Mouse (Mus musculus): ENCODE measurements around the gene Kat8. TPM values are rescaled to one million over a fixed set of nuclear protein-coding genes. Genes with fewer than 3 reads are reported as not detected.

Gene Kat8
- polyA plus RNA-seq, 1 experiment from 2014 or later = 43.5 TPM

DNA sequence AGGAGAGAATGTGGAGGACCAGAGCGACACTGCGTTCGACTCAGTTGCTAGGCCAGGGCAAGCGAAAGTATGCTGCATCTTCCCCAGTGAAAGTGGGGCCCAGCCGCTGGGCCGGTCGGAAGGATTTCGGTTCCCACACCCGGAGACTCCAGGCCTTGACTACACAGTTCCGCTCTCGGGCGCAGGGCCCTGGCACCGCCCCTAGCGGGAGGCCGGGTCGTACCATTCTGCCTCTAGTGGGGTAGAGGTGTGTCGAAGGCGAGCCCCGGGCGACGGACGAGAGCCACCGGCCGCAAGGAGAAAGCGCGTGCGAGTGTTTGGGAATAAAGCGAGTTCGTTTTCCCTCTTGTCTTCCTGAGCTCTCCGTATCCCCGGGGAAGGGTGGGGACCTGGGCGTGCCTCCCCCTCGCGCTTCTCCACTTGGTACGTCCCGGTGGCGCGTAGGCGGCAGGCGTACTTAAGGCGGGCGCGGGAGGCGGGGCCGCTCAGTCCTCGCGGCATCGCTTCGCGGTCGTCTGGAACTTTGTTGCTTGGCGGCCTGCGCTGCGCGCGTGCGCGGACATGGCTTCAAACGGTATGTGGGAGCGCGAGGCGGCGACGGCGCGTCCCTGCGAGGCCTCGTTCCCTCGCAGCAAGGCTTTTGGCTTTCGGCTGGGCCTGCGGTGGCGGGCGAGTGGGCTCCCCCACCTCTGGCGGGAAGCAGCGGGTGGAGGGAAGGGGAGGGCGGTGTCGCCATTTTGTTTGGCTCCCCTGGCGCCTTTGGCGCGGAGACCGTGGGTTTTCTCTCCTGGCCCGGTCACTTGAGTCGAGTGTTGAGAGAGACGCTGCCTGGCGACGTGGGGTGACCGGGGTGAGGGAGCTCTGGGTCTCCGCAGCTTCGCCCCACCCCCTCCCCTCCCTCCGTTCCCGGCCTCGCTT, 54.9 kb downstream of the Kat8 start, which contains the start of gene Fus:
TSS of gene Fus (plus strand) at position 454 of the 918 bp plus-strand sequence.
- ATAC-seq (replicated peaks; ENCODE audit: low FRiP score) = peak; percentile 95
- H3K9ac ChIP-seq = peak within 1 kb of the TSS; percentile 79
- H3K36me3 ChIP-seq = peaks cover 31% of the 10 kb centered on the region
- no peaks in the 10 kb centered on the region for H3K27me3 ChIP-seq
- H3K4me1 ChIP-seq = peaks cover 23% of the 10 kb centered on the region
- WGBS = under 1% methylated on average over 92 of the region's 92 CpGs
- peak within 1 kb of the TSS; percentile 59 for H3K4me3 ChIP-seq (replicated peaks)
- H3K27ac ChIP-seq = peak within 1 kb of the TSS; percentile 91
- H3K4me2 ChIP-seq = peak within 1 kb of the TSS; percentile 81
- H3K9me3 ChIP-seq (replicated peaks) = no peaks in the 10 kb centered on the region

DNA sequence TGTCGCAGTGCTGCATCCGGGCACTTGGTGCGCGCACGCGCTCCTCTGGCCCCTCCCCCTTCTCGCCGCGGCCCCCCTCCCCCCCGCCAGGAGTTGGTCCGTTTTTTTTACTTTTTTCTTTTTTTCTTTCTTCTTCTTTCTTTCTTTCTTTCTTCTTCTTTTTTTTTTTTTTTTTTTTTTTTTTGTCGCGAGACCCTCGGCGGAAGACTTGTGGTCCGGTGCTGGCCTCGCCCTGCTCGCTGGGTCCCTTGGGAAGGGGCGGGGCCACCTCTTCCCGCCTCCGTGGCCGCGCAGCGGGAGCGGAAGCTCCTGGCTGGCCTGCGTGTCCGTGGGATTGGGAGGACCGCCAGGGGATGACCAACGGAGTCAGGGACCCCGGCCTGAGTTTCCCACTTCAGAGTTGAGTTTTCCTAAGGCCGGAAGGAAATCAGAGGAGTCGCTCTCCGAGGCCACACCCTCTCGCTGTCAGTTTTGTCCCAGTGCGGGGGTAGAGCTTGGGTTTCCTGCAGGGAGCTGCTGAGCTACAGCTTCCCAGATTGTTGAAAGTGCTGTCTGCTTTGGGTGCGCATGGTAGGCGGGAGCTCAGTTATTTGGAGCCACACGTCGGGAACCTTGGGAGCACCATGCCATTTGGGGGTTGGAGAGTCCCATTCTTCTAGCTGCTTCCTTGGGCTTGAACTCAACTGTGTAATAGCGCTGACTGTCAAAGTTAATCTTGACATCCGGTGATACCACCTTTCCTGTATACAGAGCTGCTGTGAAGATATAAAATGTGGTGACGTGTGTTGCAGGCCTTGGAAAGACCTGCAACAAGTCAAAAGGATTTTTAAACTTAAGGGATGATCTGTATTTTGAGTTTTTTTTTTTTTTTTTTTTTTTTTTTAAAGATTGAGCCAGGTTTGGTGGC, 55.9 kb downstream of the Kat8 start:
- Histone ChIP-seq H3K4me2 (peak overlapping the region; percentile 81), H3K36me3 (peaks cover 40% of the 10 kb centered on the region), H3K4me3 (replicated peaks) (peak overlapping the region; percentile 59), H3K4me1 (peaks cover 27% of the 10 kb centered on the region), H3K27me3 (no peaks in the 10 kb centered on the region), H3K9me3 (replicated peaks) (no peaks in the 10 kb centered on the region), H3K9ac (peak overlapping the region; percentile 79), H3K27ac (peak overlapping the region; percentile 91)
- WGBS = under 1% methylated on average over 39 of the region's 42 CpGs
- ATAC-seq (replicated peaks; ENCODE audit: low FRiP score) = peak; percentile 54; the same call in 1 of the 2 replicates

DNA sequence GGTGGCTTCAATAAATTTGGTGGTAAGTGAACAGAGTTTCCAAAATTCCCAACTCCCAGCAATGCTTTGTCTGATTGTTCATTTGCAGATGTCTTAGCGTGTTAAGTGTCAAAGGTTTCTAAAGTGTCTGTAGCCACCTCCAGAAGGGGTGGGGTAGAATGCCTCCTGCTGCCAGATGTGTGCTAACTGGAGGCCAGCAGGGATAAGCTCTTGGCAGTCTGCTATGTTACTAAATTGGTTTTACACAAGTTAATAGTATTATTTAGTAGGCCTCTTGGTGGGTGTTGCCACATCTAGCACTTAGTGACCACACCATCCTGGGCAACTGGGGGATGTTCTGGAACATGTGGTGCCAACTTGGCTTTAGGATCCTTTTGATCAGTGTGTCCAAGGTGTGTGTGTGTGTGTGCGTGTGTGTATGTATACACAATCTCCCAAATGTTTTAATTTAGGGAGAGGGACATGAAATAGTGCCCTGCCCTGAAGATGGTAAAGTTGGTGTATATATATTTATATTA, 62.2 kb downstream of the Kat8 start:
- 90% methylated on average over 2 of the region's 2 CpGs for WGBS
- Histone ChIP-seq H3K27me3 (no peaks in the 10 kb centered on the region), H3K27ac (no peak overlapping the region), H3K9ac (no peak overlapping the region), H3K9me3 (replicated peaks) (no peaks in the 10 kb centered on the region), H3K4me3 (replicated peaks) (no peak overlapping the region), H3K4me2 (no peak overlapping the region), H3K36me3 (peaks cover 97% of the 10 kb centered on the region), H3K4me1 (peaks cover 11% of the 10 kb centered on the region; the same call in 1 of the 2 replicates)
- no peak for ATAC-seq (replicated peaks; ENCODE audit: low FRiP score)

Other genes with a start within 250 kb of the Kat8 start
- gene Bcl7c, start 203.6 kb upstream of the Kat8 start, polyA plus RNA-seq (2015; fragmentation: Nextera tagmentation; extraction: Ambion mirVana) = 64.2 and 66.8 TPM in 2 replicates
- gene Ctf1, start 199.8 kb upstream of the Kat8 start, polyA plus RNA-seq (2015; fragmentation: Nextera tagmentation; extraction: Ambion mirVana) = 15.3 and 16.5 TPM in 2 replicates
- 0.31 and 0.33 TPM in 2 replicates for gene Ctf2, start 180.3 kb upstream of the Kat8 start, polyA plus RNA-seq (2015; fragmentation: Nextera tagmentation; extraction: Ambion mirVana)
- gene Fbxl19, start 168.0 kb upstream of the Kat8 start, polyA plus RNA-seq (2015; fragmentation: Nextera tagmentation; extraction: Ambion mirVana) = 5.6 and 6.8 TPM in 2 replicates
- 25.1 and 26.7 TPM in 2 replicates for gene Orai3, start 142.7 kb upstream of the Kat8 start, polyA plus RNA-seq (2015; fragmentation: Nextera tagmentation; extraction: Ambion mirVana)
- gene Setd1a, start 135.8 kb upstream of the Kat8 start, polyA plus RNA-seq (2015; fragmentation: Nextera tagmentation; extraction: Ambion mirVana) = 23.2 and 25.9 TPM in 2 replicates
- gene Gm49388, start 126.9 kb upstream of the Kat8 start, polyA plus RNA-seq (2015; fragmentation: Nextera tagmentation; extraction: Ambion mirVana) = not detected in 2 replicates
- 23.0 and 27.6 TPM in 2 replicates for gene Hsd3b7, start 111.9 kb upstream of the Kat8 start, polyA plus RNA-seq (2015; fragmentation: Nextera tagmentation; extraction: Ambion mirVana)
- 46.4 and 53.2 TPM in 2 replicates for gene Stx4a, start 88.2 kb upstream of the Kat8 start, polyA plus RNA-seq (2015; fragmentation: Nextera tagmentation; extraction: Ambion mirVana)
- gene Stx1b, start 88.0 kb upstream of the Kat8 start, polyA plus RNA-seq (2015; fragmentation: Nextera tagmentation; extraction: Ambion mirVana) = 3.8 and 5.2 TPM in 2 replicates
- gene Zfp646, start 36.3 kb upstream of the Kat8 start, polyA plus RNA-seq (2015; fragmentation: Nextera tagmentation; extraction: Ambion mirVana) = 11.8 and 13.7 TPM in 2 replicates
- gene Zfp668, start 35.7 kb upstream of the Kat8 start, polyA plus RNA-seq (2015; fragmentation: Nextera tagmentation; extraction: Ambion mirVana) = 22.7 TPM in 2 replicates
- 2.2 and 2.7 TPM in 2 replicates for gene Prss53, start 21.5 kb upstream of the Kat8 start, polyA plus RNA-seq (2015; fragmentation: Nextera tagmentation; extraction: Ambion mirVana)
- not detected in 2 replicates for gene Gm21974, start 17.1 kb upstream of the Kat8 start, polyA plus RNA-seq (2015; fragmentation: Nextera tagmentation; extraction: Ambion mirVana)
- 152 and 162 TPM in 2 replicates for gene Vkorc1, start 16.9 kb upstream of the Kat8 start, polyA plus RNA-seq (2015; fragmentation: Nextera tagmentation; extraction: Ambion mirVana)
- gene Bckdk, start 8.4 kb upstream of the Kat8 start, polyA plus RNA-seq (2015; fragmentation: Nextera tagmentation; extraction: Ambion mirVana) = 120 and 140 TPM in 2 replicates
- gene Prss8, start 17.6 kb downstream of the Kat8 start, polyA plus RNA-seq (2015; fragmentation: Nextera tagmentation; extraction: Ambion mirVana) = 56.9 and 59.5 TPM in 2 replicates
- 11.5 and 12.4 TPM in 2 replicates for gene Prss36, start 34.2 kb downstream of the Kat8 start, polyA plus RNA-seq (2015; fragmentation: Nextera tagmentation; extraction: Ambion mirVana)
- 421 and 440 TPM in 2 replicates for gene Fus, start 54.9 kb downstream of the Kat8 start, polyA plus RNA-seq (2015; fragmentation: Nextera tagmentation; extraction: Ambion mirVana)
- gene Pycard, start 81.4 kb downstream of the Kat8 start, polyA plus RNA-seq (2015; fragmentation: Nextera tagmentation; extraction: Ambion mirVana) = 43.9 and 45.1 TPM in 2 replicates
- 0.31 and 0.60 TPM in 2 replicates for gene Trim72, start 91.4 kb downstream of the Kat8 start, polyA plus RNA-seq (2015; fragmentation: Nextera tagmentation; extraction: Ambion mirVana)
- 1.2 and 1.4 TPM in 2 replicates for gene Itgam, start 150.1 kb downstream of the Kat8 start, polyA plus RNA-seq (2015; fragmentation: Nextera tagmentation; extraction: Ambion mirVana)
- gene Gm49368, start 150.2 kb downstream of the Kat8 start, polyA plus RNA-seq (2015; fragmentation: Nextera tagmentation; extraction: Ambion mirVana) = not detected in 2 replicates
- gene Itgax, start 217.0 kb downstream of the Kat8 start, polyA plus RNA-seq (2015; fragmentation: Nextera tagmentation; extraction: Ambion mirVana) = 0.05 and 0.17 TPM in 2 replicates
- gene Itgad, start 241.9 kb downstream of the Kat8 start, polyA plus RNA-seq (2015; fragmentation: Nextera tagmentation; extraction: Ambion mirVana) = not detected in 2 replicates